ENCODE assay signal across 8 mouse cellular contexts in the genomic region with DNA sequence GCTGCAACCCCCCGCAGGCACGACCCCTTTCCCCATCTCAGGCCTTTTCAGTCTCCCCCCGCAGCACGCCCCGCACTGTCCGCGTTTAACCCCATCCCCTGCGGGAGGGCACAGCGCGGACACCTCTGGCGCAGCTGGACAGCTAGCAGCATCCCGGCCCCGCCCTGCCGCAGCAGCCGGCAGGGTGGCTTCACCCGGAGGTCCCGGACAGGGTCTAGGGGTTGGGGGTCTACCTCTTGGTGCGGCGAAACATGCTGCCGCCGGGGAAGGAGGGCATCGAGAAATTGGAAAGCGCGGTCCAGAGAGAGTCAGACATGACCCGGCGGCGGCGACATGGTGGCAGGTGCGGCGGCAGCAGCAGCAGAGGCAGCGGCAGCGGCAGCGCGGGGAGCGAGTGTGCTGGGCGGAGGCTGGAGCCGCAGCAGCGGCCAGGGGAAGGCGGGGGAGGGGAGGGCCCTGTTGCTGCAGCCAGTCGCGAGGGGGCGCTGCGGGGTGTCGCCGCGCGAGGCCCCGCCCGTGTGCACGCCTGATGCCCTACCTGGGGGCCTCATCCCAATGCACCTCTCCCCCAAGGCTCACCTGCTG. TPM values are rescaled to one million over a fixed set of nuclear protein-coding genes. Genes with fewer than 3 reads are reported as not detected.
DNase-seq lines count a peak whose midpoint lies in the region; ATAC-seq and TF ChIP-seq lines count a peak whose summit lies in the region.
"Had no signal": no experiment of that assay in that cellular context is flagged by ENCODE, and none has a peak within 500 bp of the region (broad histone marks: within the 10 kb centered on the region; RNA-seq: fewer than 3 reads in every experiment).

Gene Mast1 (minus strand): TSS at position 398 of the 585 bp plus-strand sequence.

- under 1% methylated on average over 50 of the region's 50 CpGs for WGBS in hindbrain, embryonic 10.5 days

- no peak for TF ChIP-seq POLR2A in MEL (IDR thresholded peaks at IDR 0.05; ENCODE audit: control insufficient read depth in 1 of 2, insufficient read depth in 1 of 2, low read depth in 1 of 2, low read length in 2 of 2, poor library complexity in 1 of 2)
- TF ChIP-seq POLR2A in bone marrow macrophage, adult 2 months (IDR thresholded peaks at IDR 0.05; ENCODE audit: borderline replicate concordance, low read depth, low read length), result no peak

- peak; percentile 71 for ATAC-seq in erythroblast, adult 5-6 weeks (replicated peaks; ENCODE audit: low FRiP score, poor library complexity, severe bottlenecking)

- peak; percentile 47 to 88 (median 64); a peak in 5 of 6 replicates for TF ChIP-seq CTCF in MEL (IDR thresholded peaks at IDR 0.05 in 2 of 3, conservative IDR thresholded peaks at IDR 0.05 in 1 of 3; ENCODE audit: control insufficient read depth in 1 of 3, insufficient read depth in 1 of 3, low read depth in 2 of 3, low read length in 3 of 3, poor library complexity in 1 of 3, severe bottlenecking in 1 of 3)
- peak; percentile 56 for TF ChIP-seq CTCF in bone marrow macrophage, adult 2 months (IDR thresholded peaks at IDR 0.05; ENCODE audit: low read depth, low read length)

- H3K27ac ChIP-seq in MEL (ENCODE audit: control insufficient read depth, low read depth, low read length), result no peak within 1 kb of the TSS
- no peak within 1 kb of the TSS for H3K27ac ChIP-seq in bone marrow macrophage, adult 2 months (ENCODE audit: insufficient read depth, low read depth, low read length)
- H3K27ac ChIP-seq in hindbrain, embryonic 10.5 days, result peak within 1 kb of the TSS; percentile 85
- H3K27ac ChIP-seq: macrophage had no signal

- peaks cover 0 to 13% of the 10 kb centered on the region in 2 experiments; a peak in 2 of 4 replicates for H3K36me3 ChIP-seq in MEL (ENCODE audit: control insufficient read depth in 1 of 2, insufficient read depth in 2 of 2, low read length in 2 of 2)
- H3K36me3 ChIP-seq in hindbrain, embryonic 10.5 days, result no peaks in the 10 kb centered on the region

- no peaks in the 10 kb centered on the region for H3K79me2 ChIP-seq in MEL (ENCODE audit: control insufficient read depth, insufficient read depth, low read length, poor library complexity)

- peak within 1 kb of the TSS; percentile 47 to 56 for H3K4me3 ChIP-seq in MEL (ENCODE audit: control insufficient read depth in 1 of 2, insufficient read depth in 1 of 2, low read depth in 2 of 2, low read length in 2 of 2)
- H3K4me3 ChIP-seq in bone marrow macrophage, adult 2 months (ENCODE audit: insufficient read depth, low read length), result peak within 1 kb of the TSS; percentile 49
- peak within 1 kb of the TSS; percentile 70 for H3K4me3 ChIP-seq in hindbrain, embryonic 10.5 days

- H3K27me3 ChIP-seq in MEL (ENCODE audit: control insufficient read depth in 1 of 2, insufficient read depth in 2 of 2, low read length in 2 of 2), result no peaks in the 10 kb centered on the region
- peaks cover 81% of the 10 kb centered on the region for H3K27me3 ChIP-seq in hindbrain, embryonic 10.5 days (ENCODE audit: insufficient read depth, poor library complexity, severe bottlenecking)

- peak within 1 kb of the TSS; percentile 69 for H3K9ac ChIP-seq in MEL (ENCODE audit: control insufficient read depth, low read depth, low read length, poor library complexity, severe bottlenecking)

- DNase-seq in MEL (ENCODE audit: low read depth, low spot score), result peak; percentile 67
- peak; percentile 75 for DNase-seq in hindbrain, embryonic 10.5 days (ENCODE audit: low spot score)
- DNase-seq in layer of hippocampus, postnatal 25 days (ENCODE audit: extremely low spot score in 1 of 2, low spot score in 1 of 2), result peak; percentile 67 to 78
- DNase-seq in lung, postnatal 36 days, result peak; percentile 58
- peak; percentile 74 to 77 for DNase-seq in right cerebral cortex, adult 2 months (ENCODE audit: low spot score in 2 of 2)

- TF ChIP-seq RAD21 in MEL (IDR thresholded peaks at IDR 0.05; ENCODE audit: low read depth, low read length), result no peak; the same call in 1 of the 2 replicates

- H3K4me1 ChIP-seq in MEL (ENCODE audit: control insufficient read depth in 1 of 2, insufficient read depth in 2 of 2, low read length in 2 of 2), result peaks cover 0 to 26% of the 10 kb centered on the region in 2 experiments; a peak in 3 of 4 replicates
- H3K4me1 ChIP-seq in bone marrow macrophage, adult 2 months (ENCODE audit: control insufficient read depth, insufficient read depth, low read length), result no peaks in the 10 kb centered on the region
- peaks cover 40% of the 10 kb centered on the region for H3K4me1 ChIP-seq in hindbrain, embryonic 10.5 days (replicated peaks)

- H3K9me3 ChIP-seq in MEL (replicated peaks; ENCODE audit: insufficient read depth, low read length), result no peaks in the 10 kb centered on the region
- no peaks in the 10 kb centered on the region for H3K9me3 ChIP-seq in hindbrain, embryonic 10.5 days

- no peak for TF ChIP-seq EP300 in MEL (IDR thresholded peaks at IDR 0.05; ENCODE audit: low read depth in 1 of 2, low read length in 2 of 2)

TF ChIP-seq in MEL, 35 proteins besides CTCF, POLR2A, EP300 and RAD21:
- TF ChIP-seq UBTF (IDR thresholded peaks at IDR 0.05; ENCODE audit: borderline replicate concordance, insufficient read depth, low read depth, low read length) (0 out of 2 replicates have a peak, but pooled peaks have one; percentile 54), SMC3 (IDR thresholded peaks at IDR 0.05; ENCODE audit: low read depth, low read length) (no peak; the same call in none of the 2 replicates), HCFC1 (IDR thresholded peaks at IDR 0.05; ENCODE audit: low read depth, low read length) (peak; percentile 31; the same call in 1 of the 2 replicates), BHLHE40 (IDR thresholded peaks at IDR 0.05; ENCODE audit: borderline replicate concordance, low read depth, low read length) (0 out of 2 replicates have a peak, but pooled peaks have one; percentile 29), USF2 (IDR thresholded peaks at IDR 0.05; ENCODE audit: borderline replicate concordance in 1 of 2, insufficient read depth in 1 of 2, low read depth in 1 of 2, low read length in 2 of 2) (no peak), MAFK (IDR thresholded peaks at IDR 0.05; ENCODE audit: borderline replicate concordance, low read depth, low read length) (no peak), MAX (IDR thresholded peaks at IDR 0.05; ENCODE audit: low read length) (no peak), TCF12 (IDR thresholded peaks at IDR 0.05; ENCODE audit: low read depth, low read length) (no peak), MXI1 (IDR thresholded peaks at IDR 0.05; ENCODE audit: low read depth, low read length) (no peak), JUND (IDR thresholded peaks at IDR 0.05; ENCODE audit: low read depth, low read length) (no peak), MAZ (IDR thresholded peaks at IDR 0.05; ENCODE audit: low read depth, low read length) (peak; percentile 42; the same call in 1 of the 2 replicates)
TF ChIP-seq in MEL: peak in this region for 4.

RNA-seq across cellular contexts. Expression of gene Mast1, which starts in this region (rescaled TPM):
- total RNA-seq in MEL (2012; rRNA removed), result 0.49 and 0.77 TPM in 2 replicates
- polyA plus RNA-seq in MEL (2012; ENCODE audit: insufficient read depth in 1 of 2, insufficient read length in 2 of 2, low read depth in 1 of 2, low replicate concordance in 2 of 2, missing spikeins in 1 of 2), result 1 to 10 TPM in 1 of 2 experiments, not detected in 1; 4.5 TPM
- 0.28 and 0.42 TPM in 2 replicates for polyA plus RNA-seq in bone marrow macrophage, adult 2 months (2012; ENCODE audit: insufficient read depth, insufficient read length, missing spikeins)
- not detected in 2 replicates for total RNA-seq in erythroblast, adult 5-6 weeks (2015; ENCODE audit: low replicate concordance)
- 0.28 TPM in 1 of 2 replicates, not detected in the other for total RNA-seq in erythroblast, adult 5-6 weeks (2017; ENCODE audit: low replicate concordance)
- 5.0 and 12.7 TPM in 2 replicates for polyA plus RNA-seq in hindbrain, embryonic 10.5 days (2016; fragmentation: Nextera tagmentation; extraction: Ambion mirVana)
- 100 to 1,000 TPM in 1 of 2 experiments, 10 to 100 TPM in 1; 75.7 to 100 TPM for total RNA-seq in layer of hippocampus, postnatal 25 days (2021)

Comparison
In these comparisons a context has a peak if more than half of its experiments do, and no peak if none do; other contexts are left out.
1. RNA of gene Mast1 (total RNA-seq): 75.7 to 100 TPM in layer of hippocampus, postnatal 25 days; 0.49 to 0.77 TPM in MEL and 0.28 TPM in erythroblast, adult 5-6 weeks; every median in the first group is over 10 times any median in the second.
2. Peak in ATAC-seq in erythroblast, adult 5-6 weeks; RNA of the gene not detected or under 1 TPM.
3. Peak in every context shown above with its lines, with median percentiles within 50 percentile points of each other: DNase-seq and H3K4me3 ChIP-seq.